Mouse (Mus musculus): ENCODE measurements around the gene Ucn3. TPM values are rescaled to one million over a fixed set of nuclear protein-coding genes. Genes with fewer than 3 reads are reported as not detected.

Ucn3 gene
- not detected in 2 replicates for polyA plus RNA-seq (2014; fragmentation: Nextera tagmentation; extraction: Ambion mirVana)

GRCm38 (mm10) chr13:3945249-3945648, at the start of gene Ucn3:
Ucn3 (minus strand) TSS chr13:3945349.
- DNase-seq (ENCODE audit: low spot score), result no peak
- Histone ChIP-seq H3K27ac (replicated peaks; ENCODE audit: low read depth, low read length) (no peak within 1 kb of the TSS), H3K4me1 (ENCODE audit: control insufficient read depth, insufficient read depth, low read length) (no peaks in the 10 kb centered on the region), H3K4me2 (ENCODE audit: low read depth, severe bottlenecking) (no peak within 1 kb of the TSS), H3K9me3 (ENCODE audit: control insufficient read depth, low read length) (no peaks in the 10 kb centered on the region), H3K9ac (ENCODE audit: low read length) (no peak within 1 kb of the TSS), H3K27me3 (ENCODE audit: control insufficient read depth, insufficient read depth, low read length) (no peaks in the 10 kb centered on the region), H3K4me3 (ENCODE audit: low read depth, low read length) (no peak within 1 kb of the TSS), H3K36me3 (ENCODE audit: control insufficient read depth, insufficient read depth, low read length) (no peaks in the 10 kb centered on the region)
- no peak for ATAC-seq (ENCODE audit: insufficient number of reproducible peaks, low FRiP score, low TSS enrichment, low read depth)
- WGBS, result 65% methylated on average over 2 of the region's 2 CpGs

- Histone ChIP-seq H3K27ac (replicated peaks; ENCODE audit: low read depth, low read length) (no peak overlapping the region), H3K4me1 (ENCODE audit: control insufficient read depth, insufficient read depth, low read length) (no peaks in the 10 kb centered on the region)
Measured at GRCm38 (mm10) chr13:3992081-3992480, 46.9 kb upstream of the Ucn3 start.

GRCm38 (mm10) chr13:3968849-3969248, 23.7 kb upstream of the Ucn3 start:
- H3K4me2 ChIP-seq (ENCODE audit: low read depth, severe bottlenecking), result no peak overlapping the region
- H3K27ac ChIP-seq (replicated peaks; ENCODE audit: low read depth, low read length), result no peak overlapping the region
- H3K36me3 ChIP-seq (ENCODE audit: control insufficient read depth, insufficient read depth, low read length), result no peaks in the 10 kb centered on the region
- H3K27me3 ChIP-seq (ENCODE audit: control insufficient read depth, insufficient read depth, low read length), result no peaks in the 10 kb centered on the region
- no peaks in the 10 kb centered on the region for H3K9me3 ChIP-seq (ENCODE audit: control insufficient read depth, low read length)
- no peak for DNase-seq (ENCODE audit: low spot score)
- no peak for ATAC-seq (ENCODE audit: insufficient number of reproducible peaks, low FRiP score, low TSS enrichment, low read depth)
- WGBS, result 90% methylated on average over 4 of the region's 4 CpGs
- no peak overlapping the region for H3K9ac ChIP-seq (ENCODE audit: low read length)
- H3K4me1 ChIP-seq (ENCODE audit: control insufficient read depth, insufficient read depth, low read length), result no peaks in the 10 kb centered on the region
- H3K4me3 ChIP-seq (ENCODE audit: low read depth, low read length), result no peak overlapping the region

More at GRCm38 (mm10) chr13:3992081-3992480, 46.9 kb upstream of the Ucn3 start:
- Histone ChIP-seq H3K9me3 (ENCODE audit: control insufficient read depth, low read length) (no peaks in the 10 kb centered on the region), H3K36me3 (ENCODE audit: control insufficient read depth, insufficient read depth, low read length) (no peaks in the 10 kb centered on the region), H3K4me3 (ENCODE audit: low read depth, low read length) (no peak overlapping the region), H3K9ac (ENCODE audit: low read length) (no peak overlapping the region), H3K4me2 (ENCODE audit: low read depth, severe bottlenecking) (no peak overlapping the region), H3K27me3 (ENCODE audit: control insufficient read depth, insufficient read depth, low read length) (no peaks in the 10 kb centered on the region)
- DNase-seq (ENCODE audit: low spot score) (no peak), ATAC-seq (ENCODE audit: insufficient number of reproducible peaks, low FRiP score, low TSS enrichment, low read depth) (no peak)

- WGBS, result 80% methylated on average over 6 of the region's 6 CpGs
- H3K27ac ChIP-seq (replicated peaks; ENCODE audit: low read depth, low read length), result no peak overlapping the region
- DNase-seq (ENCODE audit: low spot score), result no peak
Measured at GRCm38 (mm10) chr13:3951198-3951914, 6.2 kb upstream of the Ucn3 start.

GRCm38 (mm10) chr13:3949477-3949876, 4.3 kb upstream of the Ucn3 start:
- Histone ChIP-seq H3K36me3 (ENCODE audit: control insufficient read depth, insufficient read depth, low read length) (no peaks in the 10 kb centered on the region), H3K4me2 (ENCODE audit: low read depth, severe bottlenecking) (no peak overlapping the region), H3K4me3 (ENCODE audit: low read depth, low read length) (no peak overlapping the region), H3K9me3 (ENCODE audit: control insufficient read depth, low read length) (no peaks in the 10 kb centered on the region), H3K9ac (ENCODE audit: low read length) (no peak overlapping the region), H3K27ac (replicated peaks; ENCODE audit: low read depth, low read length) (no peak overlapping the region), H3K4me1 (ENCODE audit: control insufficient read depth, insufficient read depth, low read length) (no peaks in the 10 kb centered on the region), H3K27me3 (ENCODE audit: control insufficient read depth, insufficient read depth, low read length) (no peaks in the 10 kb centered on the region)
- ATAC-seq (ENCODE audit: insufficient number of reproducible peaks, low FRiP score, low TSS enrichment, low read depth) (no peak), DNase-seq (ENCODE audit: low spot score) (no peak)
- WGBS, result 91% methylated on average over 4 of the region's 4 CpGs

More at GRCm38 (mm10) chr13:3951198-3951914, 6.2 kb upstream of the Ucn3 start:
- H3K4me1 ChIP-seq (ENCODE audit: control insufficient read depth, insufficient read depth, low read length), result no peaks in the 10 kb centered on the region
- ATAC-seq (ENCODE audit: insufficient number of reproducible peaks, low FRiP score, low TSS enrichment, low read depth), result no peak
- no peaks in the 10 kb centered on the region for H3K27me3 ChIP-seq (ENCODE audit: control insufficient read depth, insufficient read depth, low read length)
- no peaks in the 10 kb centered on the region for H3K36me3 ChIP-seq (ENCODE audit: control insufficient read depth, insufficient read depth, low read length)
- no peaks in the 10 kb centered on the region for H3K9me3 ChIP-seq (ENCODE audit: control insufficient read depth, low read length)
- H3K4me3 ChIP-seq (ENCODE audit: low read depth, low read length), result no peak overlapping the region
- H3K4me2 ChIP-seq (ENCODE audit: low read depth, severe bottlenecking), result no peak overlapping the region
- H3K9ac ChIP-seq (ENCODE audit: low read length), result no peak overlapping the region

GRCm38 (mm10) chr13:3947267-3947666, 2.1 kb upstream of the Ucn3 start:
- Histone ChIP-seq H3K9ac (ENCODE audit: low read length) (no peak overlapping the region), H3K4me3 (ENCODE audit: low read depth, low read length) (no peak overlapping the region), H3K4me1 (ENCODE audit: control insufficient read depth, insufficient read depth, low read length) (no peaks in the 10 kb centered on the region), H3K9me3 (ENCODE audit: control insufficient read depth, low read length) (no peaks in the 10 kb centered on the region), H3K27ac (replicated peaks; ENCODE audit: low read depth, low read length) (no peak overlapping the region), H3K36me3 (ENCODE audit: control insufficient read depth, insufficient read depth, low read length) (no peaks in the 10 kb centered on the region), H3K4me2 (ENCODE audit: low read depth, severe bottlenecking) (no peak overlapping the region), H3K27me3 (ENCODE audit: control insufficient read depth, insufficient read depth, low read length) (no peaks in the 10 kb centered on the region)
- 90% methylated on average over 4 of the region's 4 CpGs for WGBS
- ATAC-seq (ENCODE audit: insufficient number of reproducible peaks, low FRiP score, low TSS enrichment, low read depth) (no peak), DNase-seq (ENCODE audit: low spot score) (no peak)

GRCm38 (mm10) chr13:3944699-3945098, 450 bp downstream of the Ucn3 start:
- H3K27me3 ChIP-seq (ENCODE audit: control insufficient read depth, insufficient read depth, low read length), result no peaks in the 10 kb centered on the region
- DNase-seq (ENCODE audit: low spot score) (peak; percentile 34), ATAC-seq (ENCODE audit: insufficient number of reproducible peaks, low FRiP score, low TSS enrichment, low read depth) (0 out of 2 replicates have a peak, but pooled peaks have one; percentile 32)
- H3K9me3 ChIP-seq (ENCODE audit: control insufficient read depth, low read length), result no peaks in the 10 kb centered on the region
- H3K4me3 ChIP-seq (ENCODE audit: low read depth, low read length), result no peak overlapping the region
- H3K9ac ChIP-seq (ENCODE audit: low read length), result no peak overlapping the region
- 44% methylated on average over 7 of the region's 7 CpGs for WGBS
- H3K36me3 ChIP-seq (ENCODE audit: control insufficient read depth, insufficient read depth, low read length), result no peaks in the 10 kb centered on the region
- H3K4me1 ChIP-seq (ENCODE audit: control insufficient read depth, insufficient read depth, low read length), result no peaks in the 10 kb centered on the region
- H3K27ac ChIP-seq (replicated peaks; ENCODE audit: low read depth, low read length), result no peak overlapping the region
- H3K4me2 ChIP-seq (ENCODE audit: low read depth, severe bottlenecking), result no peak overlapping the region

- no peak for ATAC-seq (ENCODE audit: insufficient number of reproducible peaks, low FRiP score, low TSS enrichment, low read depth)
- Histone ChIP-seq H3K4me3 (ENCODE audit: low read depth, low read length) (no peak overlapping the region), H3K4me1 (ENCODE audit: control insufficient read depth, insufficient read depth, low read length) (no peaks in the 10 kb centered on the region), H3K9me3 (ENCODE audit: control insufficient read depth, low read length) (no peaks in the 10 kb centered on the region), H3K36me3 (ENCODE audit: control insufficient read depth, insufficient read depth, low read length) (no peaks in the 10 kb centered on the region), H3K27me3 (ENCODE audit: control insufficient read depth, insufficient read depth, low read length) (no peaks in the 10 kb centered on the region), H3K4me2 (ENCODE audit: low read depth, severe bottlenecking) (no peak overlapping the region), H3K9ac (ENCODE audit: low read length) (no peak overlapping the region), H3K27ac (replicated peaks; ENCODE audit: low read depth, low read length) (no peak overlapping the region)
- WGBS, result 91% methylated on average over 6 of the region's 6 CpGs
- DNase-seq (ENCODE audit: low spot score), result no peak
Measured at GRCm38 (mm10) chr13:3926046-3926445, 19.1 kb downstream of the Ucn3 start.

GRCm38 (mm10) chr13:3925632-3926031, 19.5 kb downstream of the Ucn3 start:
- no peak overlapping the region for H3K4me3 ChIP-seq (ENCODE audit: low read depth, low read length)
- H3K27ac ChIP-seq (replicated peaks; ENCODE audit: low read depth, low read length), result no peak overlapping the region
- H3K4me2 ChIP-seq (ENCODE audit: low read depth, severe bottlenecking), result no peak overlapping the region
- no peaks in the 10 kb centered on the region for H3K9me3 ChIP-seq (ENCODE audit: control insufficient read depth, low read length)
- H3K9ac ChIP-seq (ENCODE audit: low read length), result no peak overlapping the region
- no peak for ATAC-seq (ENCODE audit: insufficient number of reproducible peaks, low FRiP score, low TSS enrichment, low read depth)
- H3K36me3 ChIP-seq (ENCODE audit: control insufficient read depth, insufficient read depth, low read length), result no peaks in the 10 kb centered on the region
- WGBS, result 76% methylated on average over 6 of the region's 6 CpGs
- no peaks in the 10 kb centered on the region for H3K4me1 ChIP-seq (ENCODE audit: control insufficient read depth, insufficient read depth, low read length)
- no peaks in the 10 kb centered on the region for H3K27me3 ChIP-seq (ENCODE audit: control insufficient read depth, insufficient read depth, low read length)
- DNase-seq (ENCODE audit: low spot score), result no peak

Data from limb, embryonic 11.5 days (tissue).